Mouse (Mus musculus) CH12.LX (cell line): ENCODE measurements around the gene Dync1i1.

Experiments
- CTCF ChIP-seq, 2 experiments: IDR thresholded peaks in 1 of 2; conservative IDR thresholded peaks in 1 of 2; 2 replicates each; pipeline ENCODE4 v1.5.1; 2011 to 2012; ENCODE audit warnings: low read depth in 2 of 2, low read length in 2 of 2, improper control_type of control experiment in 1 of 2, inconsistent platforms in 1 of 2, mild to moderate bottlenecking in 1 of 2, moderate library complexity in 1 of 2
- JUND ChIP-seq: conservative IDR thresholded peaks from 2 replicates; pipeline ENCODE4 v1.6.1; 2011; ENCODE audit warnings: low read depth, low read length, improper control_type of control experiment
- SIN3A ChIP-seq: IDR thresholded peaks from 2 replicates; pipeline ENCODE4 v1.6.1; 2012; ENCODE audit warnings: low read length, improper control_type of control experiment, inconsistent platforms
- ZC3H11A ChIP-seq: IDR thresholded peaks from 2 replicates; pipeline ENCODE4 v1.6.1; 2012; ENCODE audit warnings: low read depth, mild to moderate bottlenecking, inconsistent platforms, low read length, improper control_type of control experiment

- TF ChIP-seq JUND = no peak
- TF ChIP-seq SIN3A = no peak
- no peak for TF ChIP-seq CTCF (conservative IDR thresholded peaks at IDR 0.05 in 1 of 2, IDR thresholded peaks at IDR 0.05 in 1 of 2; ENCODE audit: low read depth in 2 of 2, low read length in 2 of 2)
- no peak for TF ChIP-seq ZC3H11A
Measured at GRCm38 (mm10) chr6:6077234-6077633, 351.8 kb downstream of the Dync1i1 start.
